Mouse (Mus musculus) CD4-positive, CD25-positive, alpha-beta regulatory T cell, adult 4 months (primary cell): ENCODE data around the gene Khdc1c. TPM values are rescaled to one million over a fixed set of nuclear protein-coding genes. Genes with fewer than 3 reads are reported as not detected.

Experiments
- polyA plus RNA-seq, 2 experiments: library from polyadenylated mRNA; unstranded; fragments of 100-300 nt; shearing (Covaris generic); gene quantifications; one replicate each; pipeline ENCODE4 v1.2.1; 2017

Gene Khdc1c
- polyA plus RNA-seq, 2 experiments from 2014 or later, result not detected

Other genes starting within 250 kb of the Khdc1c start
- 1 to 10 TPM; 3.9 to 5.4 TPM for gene Tmem14a, start 149.8 kb upstream of the Khdc1c start, polyA plus RNA-seq
- 1 to 10 TPM; 3.3 to 3.8 TPM for gene Gsta3, start 127.7 kb upstream of the Khdc1c start, polyA plus RNA-seq
- 1 to 10 TPM; 1.9 to 2.1 TPM for gene Khdc1a, start 18.7 kb upstream of the Khdc1c start, polyA plus RNA-seq
- gene Khdc1b, start 15.2 kb downstream of the Khdc1c start, polyA plus RNA-seq, result under 1 TPM in 1 of 2 experiments, not detected in 1; 0.20 TPM